Mouse (Mus musculus) neutrophil, adult 83 days (primary cell): ENCODE data around the gene Themis2. TPM values are rescaled to one million over a fixed set of nuclear protein-coding genes. Genes with fewer than 3 reads are reported as not detected.

ENCODE experiments used
- total RNA-seq, 2 experiments: library from RNA; stranded (reverse); gene quantifications; one replicate each; pipeline ENCODE4 v1.2.4; 2023

Themis2 gene
- total RNA-seq = 100 to 1,000 TPM; 101 to 144 TPM

DNA sequence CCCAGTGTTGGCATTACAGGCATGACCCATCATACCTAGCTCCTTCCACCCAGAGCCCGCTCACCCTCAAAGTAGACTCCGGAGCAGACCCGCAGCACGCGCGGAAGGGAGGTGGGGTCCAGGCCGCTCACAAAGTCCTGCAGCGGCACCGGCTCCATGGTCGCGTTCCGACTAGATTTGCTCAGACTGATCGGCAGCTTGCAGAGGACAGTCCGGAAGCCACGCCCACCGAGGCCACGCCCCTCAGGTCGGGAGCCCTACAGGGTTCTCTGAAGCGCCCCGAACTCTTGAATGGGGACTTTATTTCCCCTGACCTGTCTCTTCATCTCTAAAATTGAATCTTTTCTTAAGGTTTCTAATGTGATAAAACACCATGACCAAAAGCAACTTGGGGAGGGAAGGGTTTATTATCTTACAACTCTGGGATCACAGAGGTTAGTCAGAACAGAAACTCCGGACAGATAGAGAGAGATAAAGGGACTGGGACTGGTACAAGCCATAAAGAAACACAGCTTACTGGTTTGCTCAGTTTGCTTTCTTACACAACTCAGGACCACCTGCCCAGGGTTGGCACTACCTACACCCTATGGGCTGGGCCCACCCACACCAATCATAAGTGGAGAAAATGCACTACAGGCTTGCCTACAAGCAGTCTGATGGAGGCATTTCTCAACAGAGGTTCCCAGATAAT lies at the start of gene Themis2:
Gene Themis2 (minus strand): TSS at position 192 of the 691 bp plus-strand sequence.

DNA sequence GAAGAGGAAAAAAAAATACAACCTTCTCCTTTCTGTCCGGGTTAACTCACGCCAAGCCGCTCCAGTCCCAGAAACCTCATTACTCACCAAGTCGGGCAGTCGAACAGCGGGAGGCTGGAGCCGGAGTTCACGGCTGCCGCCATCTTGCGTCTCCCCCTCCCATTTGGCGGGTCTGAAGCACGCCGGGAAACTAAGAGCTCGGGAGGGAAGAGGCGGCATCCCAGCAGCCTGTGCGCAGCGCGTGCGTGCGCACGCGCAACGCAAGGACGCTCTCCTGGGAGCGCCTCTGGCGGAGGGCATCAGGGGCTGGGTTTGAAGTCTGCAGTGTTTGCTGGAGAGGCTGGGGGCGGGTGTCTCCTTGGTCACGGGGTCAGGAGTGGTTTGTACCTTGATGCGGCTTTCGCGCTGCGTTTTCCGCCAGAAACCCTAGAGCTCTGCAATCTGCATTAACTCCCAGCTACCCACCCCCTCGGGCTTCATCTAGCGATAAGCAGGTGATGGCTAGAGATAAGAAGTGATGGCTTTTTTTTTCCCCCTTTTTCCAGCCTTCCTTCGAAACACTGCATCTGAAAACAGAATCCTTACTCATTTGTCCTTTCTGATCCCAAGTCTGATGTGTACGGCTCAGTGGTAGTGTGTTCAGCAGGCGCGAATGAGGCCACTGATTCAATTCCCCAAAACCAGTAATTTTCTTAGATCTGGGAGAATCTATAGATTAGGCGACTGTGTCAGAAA lies 47.0 kb upstream of the Themis2 start, which contains the start of gene Ppp1r8:
Gene Ppp1r8 (minus strand): TSS at position 200 of the 735 bp plus-strand sequence.

DNA sequence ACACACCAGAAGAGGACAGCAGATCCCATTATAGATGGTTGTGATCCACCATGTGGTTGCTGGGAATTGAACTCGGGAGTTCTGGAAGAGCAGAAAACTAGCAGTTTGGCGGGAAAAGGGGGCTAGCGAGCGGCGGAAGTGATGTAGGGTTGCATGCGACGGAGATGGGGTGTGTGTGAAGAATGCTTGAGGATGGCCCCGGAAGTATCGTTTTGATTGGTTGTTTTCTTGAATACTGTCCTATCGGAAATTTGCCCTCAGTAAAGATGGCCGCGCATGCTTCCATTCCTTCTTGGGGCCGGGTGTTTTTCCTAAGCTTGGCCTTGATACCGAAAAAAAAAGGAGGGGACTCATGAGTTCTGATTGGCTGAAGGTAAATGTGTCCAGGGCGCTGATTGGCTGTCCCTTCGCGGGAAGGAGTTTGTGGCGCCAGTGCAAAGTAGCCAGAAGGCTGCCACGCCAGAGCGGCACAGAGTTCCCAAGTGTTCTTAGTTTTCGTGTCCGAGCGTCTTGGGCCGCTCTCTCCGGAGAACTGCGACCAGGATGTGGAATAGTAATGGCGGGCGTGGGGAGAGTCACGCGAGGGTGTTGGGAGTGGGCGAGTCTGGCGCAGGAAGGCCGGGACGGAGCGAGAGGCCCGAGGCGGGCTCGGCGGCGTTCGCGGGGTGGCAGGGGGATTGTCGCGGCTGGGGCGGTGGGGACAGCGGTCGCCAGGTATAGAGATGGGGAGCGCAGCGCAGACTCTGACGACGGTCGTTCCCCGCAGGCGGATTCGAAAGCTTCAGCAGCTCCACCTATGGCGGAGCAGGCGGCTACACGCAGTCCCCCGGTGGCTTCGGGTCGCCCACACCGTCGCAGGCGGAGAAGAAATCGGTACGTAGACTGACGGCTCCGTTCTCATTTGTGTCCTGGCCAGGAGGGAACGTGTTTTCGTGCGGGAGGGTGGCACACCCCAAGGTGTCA lies 28.0 kb downstream of the Themis2 start, which contains the start of gene Rpa2:
Gene Rpa2 (plus strand): TSS at position 419 of the 963 bp plus-strand sequence.

DNA sequence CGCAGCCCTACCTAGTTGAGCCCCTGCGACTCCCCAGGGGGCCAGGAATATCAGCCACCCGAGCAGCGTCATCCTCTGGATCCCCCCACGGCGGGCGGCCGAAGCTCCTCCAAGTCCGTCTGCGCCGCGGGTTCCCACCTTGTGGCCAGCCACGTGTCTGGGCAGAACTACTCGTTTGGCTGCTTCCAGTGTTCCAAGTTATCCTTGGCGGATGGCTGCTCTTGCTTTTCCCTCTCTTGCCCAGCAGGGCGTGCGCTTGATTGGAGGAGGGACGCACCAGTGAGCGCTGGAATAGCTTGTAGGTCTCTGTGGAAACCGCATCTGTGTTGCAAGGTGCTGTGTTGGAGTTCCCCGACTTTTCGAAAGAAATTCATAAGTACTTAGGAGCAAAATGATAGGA lies 39.2 kb downstream of the Themis2 start, which contains the start of gene Smpdl3b:
Gene Smpdl3b (minus strand): TSS at position 279 of the 400 bp plus-strand sequence.

DNA sequence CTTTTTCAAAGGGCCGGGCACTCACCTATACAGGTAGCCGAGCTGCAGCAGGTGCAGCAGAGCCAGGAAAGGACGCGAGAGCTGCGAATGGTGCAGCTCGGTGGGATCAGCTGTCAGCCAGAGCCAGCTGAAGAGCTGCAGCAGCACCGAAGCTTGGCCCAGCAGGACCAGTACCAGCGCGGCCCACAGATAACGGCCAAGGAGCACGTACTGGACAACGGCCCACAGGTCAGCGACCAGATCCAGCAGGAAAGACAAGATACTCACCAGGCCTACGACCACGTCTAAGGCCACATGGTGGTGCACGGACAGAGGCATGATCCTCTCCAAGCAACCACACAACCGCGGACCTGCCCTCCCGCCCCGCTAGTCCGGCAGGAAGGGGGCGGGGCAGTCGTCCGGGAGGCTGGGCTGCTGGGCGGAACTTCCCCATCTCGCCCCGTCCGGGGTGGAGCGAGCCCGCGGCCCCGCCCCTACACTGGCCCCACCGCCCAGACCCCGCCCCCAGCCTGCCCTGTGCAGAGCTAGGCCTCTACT lies 64.0 kb downstream of the Themis2 start, which contains the start of gene Xkr8:
Gene Xkr8 (minus strand): TSS at position 399 of the 537 bp plus-strand sequence.

Other genes with a start within 250 kb of the Themis2 start
- gene Ptafr, start 232.3 kb downstream of the Themis2 start, total RNA-seq = 10 to 100 TPM; 50.7 to 58.3 TPM
- gene Eya3, start 157.4 kb downstream of the Themis2 start, total RNA-seq = 10 to 100 TPM; 30.5 to 37.3 TPM
- gene Xkr8, start 63.8 kb downstream of the Themis2 start, total RNA-seq = 1 to 10 TPM; 3.9 to 4.6 TPM
- gene Smpdl3b, start 39.1 kb downstream of the Themis2 start, total RNA-seq = 1 to 10 TPM; 1.5 to 2.3 TPM
- 10 to 100 TPM; 30.1 to 41.2 TPM for gene Rpa2, start 28.1 kb downstream of the Themis2 start, total RNA-seq
- gene Ppp1r8, start 46.8 kb upstream of the Themis2 start, total RNA-seq = 10 to 100 TPM; 23.3 to 27.0 TPM
- 10 to 100 TPM; 18.9 to 21.4 TPM for gene Stx12, start 88.1 kb upstream of the Themis2 start, total RNA-seq
- gene Fam76a, start 126.2 kb upstream of the Themis2 start, total RNA-seq = 10 to 100 TPM; 24.4 to 30.4 TPM
- 100 to 1,000 TPM; 268 to 295 TPM for gene Fgr, start 177.7 kb upstream of the Themis2 start, total RNA-seq
- 1 to 10 TPM; 6.4 to 7.8 TPM for gene Ahdc1, start 214.9 kb upstream of the Themis2 start, total RNA-seq